Mouse (Mus musculus): ENCODE results near the gene Rtkn. TPM values are rescaled to one million over a fixed set of nuclear protein-coding genes. Genes with fewer than 3 reads are reported as not detected.

The Rtkn gene
- total RNA-seq, 2 experiments from 2014 or later: 4.6 to 5.5 TPM

DNA sequence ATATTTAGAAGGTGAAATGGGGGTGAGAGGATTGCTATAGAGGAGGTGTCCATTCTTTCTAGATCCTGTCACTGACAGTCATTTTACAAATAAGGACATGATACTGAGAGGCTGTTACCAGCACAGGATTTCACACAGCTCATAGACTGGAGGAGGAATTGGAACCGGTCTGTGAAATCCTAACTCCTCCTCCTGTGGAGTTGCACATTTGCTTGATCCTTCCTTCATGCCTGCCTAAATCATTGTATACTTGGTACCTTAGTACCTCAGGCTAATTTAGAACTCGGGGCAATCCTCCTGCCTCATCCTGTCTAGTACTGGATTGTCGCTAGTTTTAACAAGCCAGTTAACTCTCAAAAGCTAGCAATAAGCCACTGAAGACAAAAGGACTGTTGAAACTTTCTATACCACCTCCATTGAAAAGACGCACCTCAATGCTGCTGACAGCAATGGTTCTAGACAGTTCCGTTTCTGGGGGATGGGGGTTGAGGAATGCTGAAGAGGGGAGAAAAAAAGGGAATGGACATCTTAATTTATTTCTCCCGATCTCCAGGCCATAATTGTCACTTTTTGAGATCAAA, 29.9 kb downstream of the Rtkn start:
- peak in 1 of 2 experiments; percentile 9 for DNase-seq
- intact Hi-C loops (cut with DNase I): no loop called here

GRCm38 (mm10) chr6:83165607-83166242, 30.5 kb downstream of the Rtkn start, which contains the start of gene Dctn1:
Gene Dctn1, plus strand, starts transcription at chr6:83165920.
- intact Hi-C loops (cut with DNase I): no loop called here
- DNase-seq: peak; percentile 94 to 98

DNA sequence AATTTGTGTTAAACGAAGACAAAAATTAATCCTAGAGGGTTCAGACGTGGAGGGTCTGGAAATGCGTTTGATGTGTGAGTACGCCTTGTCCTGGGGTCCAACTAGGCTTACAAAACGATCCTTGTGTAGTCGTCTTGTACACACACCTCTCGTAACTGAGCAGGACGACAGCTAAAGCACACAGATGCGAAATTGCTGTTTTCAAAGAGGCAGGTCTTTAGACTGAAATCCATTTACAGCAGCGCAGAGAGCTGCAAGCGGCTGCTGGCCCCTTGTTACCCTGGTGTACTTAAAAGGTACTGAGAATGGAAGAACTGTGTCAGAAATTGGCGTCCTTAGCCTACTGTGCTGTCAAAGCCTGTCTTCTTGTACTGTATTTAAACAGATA, 31.0 kb downstream of the Rtkn start:
- no peak for DNase-seq
- intact Hi-C loops (cut with DNase I): no loop called here

- intact Hi-C loops (cut with DNase I): no loop called here
- no peak for DNase-seq
Measured at GRCm38 (mm10) chr6:83169872-83170271, 34.6 kb downstream of the Rtkn start.

DNA sequence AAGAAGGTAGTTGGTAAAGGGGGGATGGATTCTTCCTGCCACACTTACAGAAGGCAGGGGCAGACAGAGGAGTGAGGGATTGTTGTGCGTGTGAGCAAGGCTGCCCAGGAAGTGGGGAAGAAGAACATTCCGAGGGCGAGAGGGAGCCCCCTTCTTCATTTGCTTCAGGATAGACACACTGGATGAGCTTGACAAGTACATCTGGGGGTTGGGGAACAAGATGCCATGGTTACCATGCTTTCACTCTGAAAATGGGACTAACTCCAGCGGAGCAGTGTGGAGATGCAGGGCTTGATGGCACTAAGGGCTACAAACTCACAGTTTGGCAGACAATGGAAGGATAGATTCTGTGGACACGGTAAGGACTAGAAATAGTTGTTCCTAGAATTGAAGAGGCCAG, 35.8 kb downstream of the Rtkn start:
- intact Hi-C loops (cut with DNase I): no loop called here
- DNase-seq: no peak

- DNase-seq: no peak
- intact Hi-C loops (cut with DNase I): no loop called here
Measured at GRCm38 (mm10) chr6:83172240-83172920, 37.1 kb downstream of the Rtkn start.

- intact Hi-C loops (cut with DNase I): no loop called here
- DNase-seq: no peak
Measured at GRCm38 (mm10) chr6:83175996-83176395, 40.7 kb downstream of the Rtkn start.

GRCm38 (mm10) chr6:83179390-83180117, 44.3 kb downstream of the Rtkn start:
- DNase-seq: peak in 1 of 2 experiments; percentile 9
- intact Hi-C loops (cut with DNase I): no loop called here

GRCm38 (mm10) chr6:83180605-83181004, 45.3 kb downstream of the Rtkn start:
- intact Hi-C loops (cut with DNase I): no loop called here
- no peak for DNase-seq

DNA sequence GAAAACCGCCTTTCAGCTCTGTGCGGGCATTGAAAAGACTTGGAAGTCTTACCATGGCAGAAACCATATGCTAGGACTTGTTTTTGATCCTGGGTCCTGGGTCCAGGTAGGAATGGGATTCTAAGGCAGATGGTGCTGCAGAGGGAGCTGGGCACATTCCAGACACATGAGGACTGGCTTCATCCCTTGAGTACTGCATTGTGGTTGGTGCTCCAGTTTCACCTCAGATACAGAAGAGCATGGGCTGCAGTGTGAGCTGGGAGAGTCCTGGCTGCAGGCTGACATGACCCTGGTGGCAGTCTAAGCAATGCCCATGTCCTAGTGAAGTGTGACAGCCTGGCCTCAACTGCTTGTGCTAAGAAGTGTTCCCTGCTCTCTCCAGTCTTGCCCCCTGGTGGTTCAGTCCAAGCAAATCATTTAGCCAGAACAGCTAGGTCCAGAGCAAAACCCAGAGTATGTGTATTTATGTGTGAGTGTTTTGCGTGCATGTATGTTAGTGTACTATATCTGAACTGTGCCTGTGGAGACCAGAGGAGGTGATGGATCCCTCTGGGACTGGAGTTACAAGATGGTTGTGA, 49.7 kb downstream of the Rtkn start:
- intact Hi-C loops (cut with DNase I): no loop called here
- no peak for DNase-seq

- DNase-seq: peak; percentile 31 to 45
- intact Hi-C loops (cut with DNase I): no loop called here
Measured at GRCm38 (mm10) chr6:83185895-83186861, 50.9 kb downstream of the Rtkn start.

- DNase-seq: no peak
- intact Hi-C loops (cut with DNase I): no loop called here
Measured at GRCm38 (mm10) chr6:83186946-83187345, 51.7 kb downstream of the Rtkn start.

- intact Hi-C loops (cut with DNase I): no loop called here
- no peak for DNase-seq
Measured at GRCm38 (mm10) chr6:83193571-83193970, 58.3 kb downstream of the Rtkn start.

GRCm38 (mm10) chr6:83197345-83198004, 62.2 kb downstream of the Rtkn start:
- DNase-seq: peak; percentile 16 to 29
- intact Hi-C loops (cut with DNase I): no loop called here

Small RNA genes lying within 50 kb of the gene (microRNA-seq; reads per million reads assigned to microRNA genes)
- gene Mir3470a (ENCODE audit: borderline number of aligned reads in 2 of 2): 0 reads per million in 2 experiments

Other genes with a start within 250 kb of the Rtkn start
- under 1 TPM; 0.22 TPM for gene Sema4f, start 195.7 kb upstream of the Rtkn start, total RNA-seq (2021)
- gene M1ap, start 188.6 kb upstream of the Rtkn start, total RNA-seq (2021): not detected
- 1 to 10 TPM; 2.8 to 4.3 TPM for gene Dok1, start 102.0 kb upstream of the Rtkn start, total RNA-seq (2021)
- gene Loxl3, start 101.3 kb upstream of the Rtkn start, total RNA-seq (2021): 1 to 10 TPM; 2.9 to 3.1 TPM
- gene Aup1, start 80.9 kb upstream of the Rtkn start, total RNA-seq (2021): 10 to 100 TPM; 78.1 to 82.2 TPM
- gene Htra2, start 80.2 kb upstream of the Rtkn start, total RNA-seq (2021): 10 to 100 TPM; 34.2 to 35.4 TPM
- gene Dqx1, start 77.6 kb upstream of the Rtkn start, total RNA-seq (2021): under 1 TPM; 0.65 to 0.89 TPM
- not detected for gene Tlx2, start 65.2 kb upstream of the Rtkn start, total RNA-seq (2021)
- 10 to 100 TPM in 1 of 2 experiments, 1 to 10 TPM in 1; 8.6 to 10.1 TPM for gene Pcgf1, start 57.6 kb upstream of the Rtkn start, total RNA-seq (2021)
- 1 to 10 TPM in 1 of 2 experiments, under 1 TPM in 1; 0.68 to 1.1 TPM for gene Lbx2, start 49.1 kb upstream of the Rtkn start, total RNA-seq (2021)
- 1 to 10 TPM; 1.4 to 1.5 TPM for gene Ccdc142, start 33.9 kb upstream of the Rtkn start, total RNA-seq (2021)
- 1 to 10 TPM; 1.1 to 1.4 TPM for gene Gm42688, start 33.8 kb upstream of the Rtkn start, total RNA-seq (2021)
- gene Mrpl53, start 26.4 kb upstream of the Rtkn start, total RNA-seq (2021): 100 to 1,000 TPM; 123 to 132 TPM
- gene Mogs, start 20.0 kb upstream of the Rtkn start, total RNA-seq (2021): 1 to 10 TPM; 8.2 to 8.8 TPM
- 10 to 100 TPM; 71.0 to 71.7 TPM for gene Wbp1, start 13.9 kb upstream of the Rtkn start, total RNA-seq (2021)
- 10 to 100 TPM; 14.5 to 16.0 TPM for gene Ino80b, start 10.0 kb upstream of the Rtkn start, total RNA-seq (2021)
- gene Wdr54, start 20.9 kb downstream of the Rtkn start, total RNA-seq (2021): 1 to 10 TPM; 1.4 to 1.5 TPM
- gene 1700003E16Rik, start 20.9 kb downstream of the Rtkn start, total RNA-seq (2021): under 1 TPM; 0.16 to 0.39 TPM
- 100 to 1,000 TPM; 137 to 139 TPM for gene Dctn1, start 30.5 kb downstream of the Rtkn start, total RNA-seq (2021)
- gene Slc4a5, start 84.4 kb downstream of the Rtkn start, total RNA-seq (2021): not detected
- 1 to 10 TPM; 2.2 to 3.0 TPM for gene Mthfd2, start 190.4 kb downstream of the Rtkn start, total RNA-seq (2021)
- 10 to 100 TPM; 22.9 to 24.9 TPM for gene Mob1a, start 190.6 kb downstream of the Rtkn start, total RNA-seq (2021)
- gene Bola3, start 213.7 kb downstream of the Rtkn start, total RNA-seq (2021): 100 to 1,000 TPM; 329 to 387 TPM